Mouse (Mus musculus): ENCODE data around the gene Slc9a1. TPM values are rescaled to one million over a fixed set of nuclear protein-coding genes. Genes with fewer than 3 reads are reported as not detected.

The Slc9a1 gene
- polyA plus RNA-seq, 1 experiment from 2014 or later = 1.8 TPM

DNA sequence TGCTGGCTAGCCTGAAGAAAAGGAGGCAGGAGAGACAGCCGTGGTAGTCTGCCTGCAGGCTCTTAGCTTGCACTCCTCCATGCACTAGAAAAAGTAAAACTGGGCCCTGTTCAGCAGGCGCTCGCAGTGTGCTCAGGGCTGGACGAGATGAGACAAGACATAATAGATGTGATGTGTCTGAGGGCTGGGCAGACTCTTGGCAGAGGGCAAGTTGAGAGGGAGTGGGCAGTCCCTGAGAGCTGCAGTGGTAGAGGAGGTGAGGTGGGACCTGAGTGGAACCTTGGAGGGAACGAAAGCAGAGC, 9.5 kb downstream of the Slc9a1 start:
- no peak overlapping the region for H3K4me2 ChIP-seq (ENCODE audit: low read depth, low read length)
- H3K27ac ChIP-seq (ENCODE audit: low read depth) = peak overlapping the region; percentile 52; the same call in 1 of the 2 replicates
- 69% methylated on average over 5 of the region's 5 CpGs for WGBS (ENCODE audit: insufficient replicate concordance)
- peaks cover 43% of the 10 kb centered on the region for H3K4me1 ChIP-seq (ENCODE audit: insufficient read depth)
- no peaks in the 10 kb centered on the region for H3K9me3 ChIP-seq (ENCODE audit: low read length)
- H3K27me3 ChIP-seq (ENCODE audit: insufficient read depth, low read length) = no peaks in the 10 kb centered on the region
- TF ChIP-seq CTCF (IDR thresholded peaks at IDR 0.05; ENCODE audit: low read depth) (no peak), EP300 (IDR thresholded peaks at IDR 0.05; ENCODE audit: low read depth) (no peak)
- ATAC-seq (no peak), DNase-seq (no peak)
- no peak overlapping the region; the same call in 1 of the 2 replicates for H3K9ac ChIP-seq (replicated peaks)
- H3K4me3 ChIP-seq (ENCODE audit: low read depth, low read length) = no peak overlapping the region
- H3K36me3 ChIP-seq (replicated peaks; ENCODE audit: insufficient read depth, low read length) = peaks cover 8% of the 10 kb centered on the region; the same call in 1 of the 2 replicates

GRCm38 (mm10) chr4:133379861-133380260, 10.4 kb downstream of the Slc9a1 start:
- TF ChIP-seq EP300 (IDR thresholded peaks at IDR 0.05; ENCODE audit: low read depth) (no peak), CTCF (IDR thresholded peaks at IDR 0.05; ENCODE audit: low read depth) (no peak)
- no peak for ATAC-seq
- no peak for DNase-seq
- no peaks in the 10 kb centered on the region for H3K9me3 ChIP-seq (ENCODE audit: low read length)
- no peaks in the 10 kb centered on the region for H3K27me3 ChIP-seq (ENCODE audit: insufficient read depth, low read length)
- H3K4me1 ChIP-seq (ENCODE audit: insufficient read depth) = peaks cover 41% of the 10 kb centered on the region
- no peak overlapping the region for H3K27ac ChIP-seq (ENCODE audit: low read depth)
- H3K4me3 ChIP-seq (ENCODE audit: low read depth, low read length) = no peak overlapping the region
- H3K9ac ChIP-seq (replicated peaks) = no peak overlapping the region
- WGBS (ENCODE audit: insufficient replicate concordance) = 45% methylated on average over 3 of the region's 3 CpGs
- H3K4me2 ChIP-seq (ENCODE audit: low read depth, low read length) = no peak overlapping the region
- peaks cover 6% of the 10 kb centered on the region for H3K36me3 ChIP-seq (replicated peaks; ENCODE audit: insufficient read depth, low read length)

GRCm38 (mm10) chr4:133380532-133380931, 11.0 kb downstream of the Slc9a1 start:
- no peaks in the 10 kb centered on the region for H3K9me3 ChIP-seq (ENCODE audit: low read length)
- DNase-seq (no peak), ATAC-seq (no peak)
- peaks cover 41% of the 10 kb centered on the region for H3K4me1 ChIP-seq (ENCODE audit: insufficient read depth)
- no peak overlapping the region for H3K9ac ChIP-seq (replicated peaks)
- no peak overlapping the region for H3K27ac ChIP-seq (ENCODE audit: low read depth)
- no peak overlapping the region for H3K4me3 ChIP-seq (ENCODE audit: low read depth, low read length)
- H3K36me3 ChIP-seq (replicated peaks; ENCODE audit: insufficient read depth, low read length) = peaks cover 6% of the 10 kb centered on the region
- WGBS (ENCODE audit: insufficient replicate concordance) = 76% methylated on average over 6 of the region's 6 CpGs
- H3K27me3 ChIP-seq (ENCODE audit: insufficient read depth, low read length) = no peaks in the 10 kb centered on the region
- H3K4me2 ChIP-seq (ENCODE audit: low read depth, low read length) = no peak overlapping the region
- TF ChIP-seq CTCF (IDR thresholded peaks at IDR 0.05; ENCODE audit: low read depth) (no peak), EP300 (IDR thresholded peaks at IDR 0.05; ENCODE audit: low read depth) (no peak)

DNA sequence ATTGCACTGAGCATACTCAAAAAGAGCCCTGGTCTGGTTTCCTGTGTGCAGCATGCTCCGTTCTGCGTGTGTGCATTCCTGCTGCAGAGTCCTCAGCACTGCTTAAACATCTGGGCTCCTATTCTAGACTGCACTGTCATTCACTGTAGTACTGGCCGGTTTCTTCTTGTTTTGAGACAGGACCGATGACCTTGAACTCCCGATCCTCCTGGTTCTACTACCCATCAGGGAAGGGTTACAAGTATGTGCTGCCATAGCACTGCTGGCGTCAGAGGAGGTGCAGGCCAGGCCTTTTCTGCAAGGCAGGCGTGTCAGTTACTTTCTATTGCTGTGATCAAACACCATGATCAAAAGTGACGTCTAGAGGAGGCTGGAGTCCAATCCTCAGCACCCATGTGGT, 11.6 kb downstream of the Slc9a1 start:
- no peak overlapping the region for H3K9ac ChIP-seq (replicated peaks)
- no peaks in the 10 kb centered on the region for H3K9me3 ChIP-seq (ENCODE audit: low read length)
- no peak overlapping the region for H3K4me3 ChIP-seq (ENCODE audit: low read depth, low read length)
- no peak overlapping the region for H3K27ac ChIP-seq (ENCODE audit: low read depth)
- peaks cover 37% of the 10 kb centered on the region for H3K4me1 ChIP-seq (ENCODE audit: insufficient read depth)
- peaks cover 6% of the 10 kb centered on the region for H3K36me3 ChIP-seq (replicated peaks; ENCODE audit: insufficient read depth, low read length)
- ATAC-seq = no peak; the same call in 1 of the 2 replicates
- H3K4me2 ChIP-seq (ENCODE audit: low read depth, low read length) = no peak overlapping the region
- 66% methylated on average over 8 of the region's 8 CpGs for WGBS (ENCODE audit: insufficient replicate concordance)
- DNase-seq = no peak
- no peak for TF ChIP-seq EP300 (IDR thresholded peaks at IDR 0.05; ENCODE audit: low read depth)
- TF ChIP-seq CTCF (IDR thresholded peaks at IDR 0.05; ENCODE audit: low read depth) = no peak
- no peaks in the 10 kb centered on the region for H3K27me3 ChIP-seq (ENCODE audit: insufficient read depth, low read length)

DNA sequence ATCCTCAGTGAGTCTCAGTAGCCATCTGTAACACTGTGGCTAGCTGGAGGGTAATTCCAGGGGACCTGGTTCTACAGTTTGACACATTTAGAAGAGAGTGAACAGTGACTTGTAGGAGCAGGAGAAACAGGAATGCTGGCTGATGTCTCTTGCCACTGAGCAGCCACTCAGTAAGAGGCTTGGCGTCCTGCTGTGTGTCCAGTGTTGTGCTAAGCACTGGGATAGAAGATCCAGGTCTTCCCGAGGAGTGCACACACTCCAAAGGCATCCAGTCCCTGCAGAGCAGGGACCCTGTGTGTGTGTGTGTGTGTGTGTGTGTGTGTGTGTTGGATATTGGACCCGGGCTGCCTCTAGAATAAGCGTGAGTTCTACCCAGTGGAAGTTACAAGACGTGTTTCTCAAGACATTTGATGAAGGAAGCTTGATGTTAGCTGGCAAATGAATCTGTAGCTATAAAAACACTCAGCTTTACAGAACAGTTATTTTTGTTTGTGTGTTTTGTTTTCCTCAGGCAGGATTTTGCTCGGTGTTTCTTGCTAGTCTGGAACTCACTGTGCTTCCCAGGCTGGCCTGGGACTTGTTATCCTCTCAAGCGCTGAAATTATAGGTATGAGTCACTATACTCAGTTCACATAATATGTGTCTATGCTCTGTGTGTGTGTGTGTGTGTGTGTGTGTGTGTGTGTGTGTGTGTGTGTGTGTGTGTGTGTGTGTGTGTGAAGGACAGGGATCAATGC, 16.7 kb downstream of the Slc9a1 start:
- Histone ChIP-seq H3K36me3 (replicated peaks; ENCODE audit: insufficient read depth, low read length) (peaks cover 6% of the 10 kb centered on the region), H3K27ac (ENCODE audit: low read depth) (no peak overlapping the region), H3K4me3 (ENCODE audit: low read depth, low read length) (no peak overlapping the region), H3K9me3 (ENCODE audit: low read length) (no peaks in the 10 kb centered on the region), H3K4me2 (ENCODE audit: low read depth, low read length) (no peak overlapping the region), H3K9ac (replicated peaks) (no peak overlapping the region), H3K4me1 (ENCODE audit: insufficient read depth) (peaks cover 27% of the 10 kb centered on the region), H3K27me3 (ENCODE audit: insufficient read depth, low read length) (no peaks in the 10 kb centered on the region)
- 77% methylated on average over 7 of the region's 7 CpGs for WGBS (ENCODE audit: insufficient replicate concordance)
- TF ChIP-seq EP300 (IDR thresholded peaks at IDR 0.05; ENCODE audit: low read depth) (no peak), CTCF (IDR thresholded peaks at IDR 0.05; ENCODE audit: low read depth) (no peak)
- ATAC-seq (no peak), DNase-seq (no peak)

GRCm38 (mm10) chr4:133387053-133387452, 17.5 kb downstream of the Slc9a1 start:
- no peak for DNase-seq
- no peaks in the 10 kb centered on the region for H3K27me3 ChIP-seq (ENCODE audit: insufficient read depth, low read length)
- no peak for TF ChIP-seq CTCF (IDR thresholded peaks at IDR 0.05; ENCODE audit: low read depth)
- no peak for TF ChIP-seq EP300 (IDR thresholded peaks at IDR 0.05; ENCODE audit: low read depth)

More at GRCm38 (mm10) chr4:133387053-133387452, 17.5 kb downstream of the Slc9a1 start:
- no peak overlapping the region for H3K27ac ChIP-seq (ENCODE audit: low read depth)
- H3K36me3 ChIP-seq (replicated peaks; ENCODE audit: insufficient read depth, low read length) = peaks cover 6% of the 10 kb centered on the region
- no peaks in the 10 kb centered on the region for H3K9me3 ChIP-seq (ENCODE audit: low read length)
- no peak overlapping the region for H3K9ac ChIP-seq (replicated peaks)
- no peak overlapping the region for H3K4me3 ChIP-seq (ENCODE audit: low read depth, low read length)
- ATAC-seq = no peak
- peaks cover 33% of the 10 kb centered on the region for H3K4me1 ChIP-seq (ENCODE audit: insufficient read depth)
- no peak overlapping the region for H3K4me2 ChIP-seq (ENCODE audit: low read depth, low read length)
